Mouse (Mus musculus): ENCODE results near the gene Tubd1.
A peak's percentile ranks its signal among the peaks of the same experiment; 100 is the strongest.
"Not testable (repeated sequence)": the region's sequence is repeated elsewhere in the genome, so short reads cannot be mapped to it uniquely, and the experiment has no call there.

Tubd1 gene

DNA sequence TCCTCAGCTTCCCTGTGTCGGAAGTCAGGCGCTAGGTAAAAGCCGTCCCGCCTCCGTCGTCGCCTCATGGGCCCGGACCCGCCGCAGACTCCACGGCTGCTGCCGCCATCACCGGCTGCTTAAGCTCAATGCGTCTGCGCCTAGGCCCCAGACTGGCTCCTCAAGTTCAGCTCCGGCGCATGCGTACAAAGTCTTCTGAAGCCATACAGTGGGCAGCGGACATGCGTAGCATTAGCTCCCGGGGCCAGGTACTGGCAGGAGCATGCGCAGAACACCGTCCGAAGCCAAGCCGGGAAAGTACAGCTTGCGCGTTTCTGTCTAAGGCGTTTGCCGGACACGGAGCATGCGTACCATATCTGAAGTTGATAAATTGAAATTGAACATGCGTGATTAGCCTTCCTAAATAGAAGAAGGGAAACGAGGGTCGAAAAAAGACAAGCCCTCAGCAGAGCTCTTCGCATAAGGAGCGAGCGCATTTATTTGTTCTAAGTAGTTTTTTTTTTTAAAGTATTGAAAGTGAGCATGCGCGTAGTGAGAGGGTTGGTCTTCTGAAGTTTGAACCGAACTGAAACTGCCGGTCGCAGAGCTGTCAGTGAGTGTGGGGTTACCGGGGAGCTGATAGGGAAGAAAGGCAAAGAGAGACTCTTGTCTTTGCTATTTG lies at the start of gene Tubd1, which contains the start of gene Rps6kb1:
Tubd1 (plus strand) TSS at position 353 of the 661 bp plus-strand sequence.
Rps6kb1 (minus strand) TSS at position 167 of the 661 bp plus-strand sequence.
- DNase-seq (ENCODE audit: low read depth) = peak; percentile 99

GRCm38 (mm10) chr11:86497356-86497755 lies 47.4 kb upstream of the Tubd1 start:
- no peak for DNase-seq (ENCODE audit: low read depth)

- DNase-seq (ENCODE audit: low read depth) = no peak
Measured at GRCm38 (mm10) chr11:86497908-86498307, 46.9 kb upstream of the Tubd1 start.

- no peak for DNase-seq (ENCODE audit: low read depth)
Measured at GRCm38 (mm10) chr11:86500795-86501194, 44.0 kb upstream of the Tubd1 start.

DNA sequence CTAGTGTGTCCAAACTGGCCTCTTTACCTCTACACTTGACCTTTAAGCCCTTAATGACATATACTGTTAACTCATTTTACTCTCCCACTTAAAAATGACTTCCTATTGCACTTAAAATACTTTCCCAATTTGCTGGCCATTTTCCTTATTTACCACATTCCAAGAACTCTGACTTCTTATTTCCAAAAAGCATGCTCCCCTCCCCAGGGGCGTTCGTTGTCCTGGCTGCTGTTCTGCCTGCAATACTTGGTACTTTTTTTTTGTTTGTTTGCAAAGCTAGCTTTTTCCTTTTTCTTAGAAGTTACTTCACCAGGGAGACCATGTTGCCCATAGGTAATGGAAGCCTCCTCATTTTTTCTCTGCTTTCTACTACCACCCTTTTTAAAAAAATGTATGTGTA lies 41.7 kb upstream of the Tubd1 start:
- no peak for DNase-seq (ENCODE audit: low read depth)

- no peak for DNase-seq (ENCODE audit: low read depth)
Measured at GRCm38 (mm10) chr11:86507334-86507733, 37.5 kb upstream of the Tubd1 start.

- DNase-seq (ENCODE audit: low read depth) = no peak
Measured at GRCm38 (mm10) chr11:86507991-86508390, 36.8 kb upstream of the Tubd1 start.

- no peak for DNase-seq (ENCODE audit: low read depth)
Measured at GRCm38 (mm10) chr11:86516620-86517019, 28.2 kb upstream of the Tubd1 start.

- DNase-seq (ENCODE audit: low read depth) = no peak
Measured at GRCm38 (mm10) chr11:86517229-86517628, 27.6 kb upstream of the Tubd1 start.

- DNase-seq (ENCODE audit: low read depth) = no peak
Measured at GRCm38 (mm10) chr11:86519751-86520150, 25.0 kb upstream of the Tubd1 start.

- DNase-seq (ENCODE audit: low read depth) = no peak
Measured at GRCm38 (mm10) chr11:86527528-86527927, 17.3 kb upstream of the Tubd1 start.

GRCm38 (mm10) chr11:86532834-86533233 lies 12.0 kb upstream of the Tubd1 start:
- peak; percentile 31 for DNase-seq (ENCODE audit: low read depth)

DNA sequence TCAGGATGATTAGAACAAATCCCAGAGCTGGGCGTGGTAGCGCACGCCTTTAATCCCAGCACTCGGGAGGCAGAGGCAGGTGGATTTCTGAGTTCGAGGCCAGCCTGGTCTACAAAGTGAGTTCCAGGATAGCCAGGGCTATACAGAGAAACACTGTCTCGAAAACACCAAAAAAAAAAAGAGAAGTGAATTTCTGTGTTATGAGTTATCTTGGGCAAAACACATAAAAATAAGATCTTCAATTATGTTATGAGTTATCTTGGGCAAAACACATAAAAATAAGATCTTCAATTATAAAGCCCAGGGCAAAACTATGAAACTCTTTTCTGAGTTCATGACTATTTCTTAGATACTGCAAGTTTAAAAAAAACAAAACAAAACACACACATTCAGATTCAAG lies 11.5 kb upstream of the Tubd1 start:
- DNase-seq (ENCODE audit: low read depth) = not testable (repeated sequence)

DNA sequence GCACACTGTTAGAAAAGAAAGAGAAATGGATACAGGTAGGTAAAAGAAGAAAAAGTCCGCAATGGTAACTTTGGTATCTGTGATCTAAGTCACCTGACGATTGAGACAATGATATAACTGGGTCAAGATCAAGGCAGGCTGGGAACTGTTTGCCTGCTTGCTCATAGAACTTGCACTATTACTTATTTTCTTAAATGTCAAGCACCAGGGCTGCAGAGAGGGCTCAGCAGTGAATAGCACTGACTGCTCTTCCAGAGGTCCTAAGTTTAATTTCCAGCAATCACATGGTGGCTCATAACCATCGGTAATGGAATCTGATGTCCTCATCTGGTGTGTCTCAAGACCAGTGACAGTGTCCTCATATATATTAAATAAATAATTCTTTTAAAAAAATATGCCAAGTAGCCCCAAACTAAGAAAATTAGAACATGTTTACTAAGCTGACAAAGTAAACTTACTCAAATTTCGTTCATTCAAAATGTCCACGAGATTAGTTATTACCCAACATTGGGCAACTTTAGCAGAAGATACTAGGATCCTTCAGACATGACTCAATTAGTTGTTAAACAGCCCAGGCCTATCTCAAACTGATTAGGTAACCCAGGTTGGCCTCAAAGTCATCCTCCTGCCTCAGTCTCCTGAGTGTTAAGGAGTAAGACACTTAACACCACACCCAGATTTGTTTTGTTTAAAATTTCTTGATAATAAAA lies 10.4 kb upstream of the Tubd1 start:
- DNase-seq (ENCODE audit: low read depth) = no peak

- DNase-seq (ENCODE audit: low read depth) = no peak
Measured at GRCm38 (mm10) chr11:86538786-86539185, 6.0 kb upstream of the Tubd1 start.

DNA sequence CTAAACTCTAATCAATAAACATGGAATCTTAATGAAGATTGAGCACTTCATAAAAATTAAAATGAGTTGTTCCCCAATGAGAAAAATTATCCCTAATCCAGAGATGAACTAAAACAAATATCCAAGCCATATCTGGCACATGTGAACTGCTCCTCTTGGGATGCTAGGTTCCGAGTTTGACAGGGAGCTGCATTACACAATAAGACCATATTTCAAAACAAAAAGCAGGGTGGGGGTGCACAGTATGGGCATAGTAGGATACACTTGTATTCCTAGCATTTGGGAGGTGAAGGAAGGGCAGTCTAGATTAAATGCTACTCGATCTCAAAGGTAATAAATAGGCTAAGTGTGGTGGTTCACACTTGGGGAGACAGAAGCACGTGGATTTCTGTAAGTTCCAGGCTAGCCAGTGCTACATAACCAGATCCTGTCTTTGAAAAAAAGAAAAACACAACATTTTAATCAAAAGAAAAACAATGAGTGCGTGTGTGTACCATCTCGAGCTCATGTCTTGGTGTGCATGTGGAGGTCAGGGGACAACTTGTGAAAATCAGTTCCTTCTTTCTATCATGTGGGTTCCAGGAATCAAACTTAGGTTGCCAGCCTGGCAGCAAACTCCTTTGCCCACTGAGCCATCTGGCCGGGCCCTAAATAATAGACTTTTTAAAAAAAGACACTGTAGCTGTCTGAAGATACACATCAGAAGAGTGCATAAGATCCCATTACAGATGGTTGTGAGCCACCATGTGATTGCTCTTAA lies 4.9 kb upstream of the Tubd1 start:
- no peak for DNase-seq (ENCODE audit: low read depth)

- DNase-seq (ENCODE audit: low read depth) = no peak
Measured at GRCm38 (mm10) chr11:86540476-86540845, 4.3 kb upstream of the Tubd1 start.

- no peak for DNase-seq (ENCODE audit: low read depth)
Measured at GRCm38 (mm10) chr11:86542851-86543250, 1.9 kb upstream of the Tubd1 start.

DNA sequence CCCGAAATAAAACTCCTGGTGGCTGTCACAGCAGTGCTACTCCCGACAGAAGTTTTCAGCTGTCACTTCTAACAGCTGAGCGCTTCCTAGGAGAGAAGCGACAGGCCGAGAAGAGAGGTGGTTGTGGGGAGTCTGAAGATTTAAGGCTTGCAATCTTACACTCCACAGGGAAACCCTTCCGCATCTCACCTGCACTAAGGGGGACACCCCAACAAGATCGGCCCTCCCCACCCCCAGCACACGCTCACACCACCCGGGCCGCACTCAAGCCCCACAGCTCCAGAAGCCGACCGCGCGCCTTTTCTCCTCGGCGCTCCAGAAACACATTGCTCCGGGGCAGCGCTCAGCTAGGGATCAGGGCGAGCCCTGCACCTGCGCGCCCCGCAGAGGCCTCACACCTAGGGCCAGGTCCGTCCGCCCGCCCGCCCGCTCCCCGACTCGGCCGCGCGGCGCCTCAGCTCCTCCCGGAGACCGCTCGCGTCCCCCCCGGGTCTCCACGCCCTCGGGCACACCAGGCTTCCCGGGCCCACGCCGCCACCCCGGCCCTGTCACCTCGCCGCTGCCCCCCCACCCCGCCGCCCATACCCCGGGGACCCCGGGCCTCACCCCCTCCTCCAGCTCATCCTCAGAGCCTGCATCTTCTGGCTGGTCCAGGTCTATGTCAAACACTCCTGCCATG lies 692 bp upstream of the Tubd1 start:
- DNase-seq (ENCODE audit: low read depth) = peak; percentile 9

- DNase-seq (ENCODE audit: low read depth) = no peak
Measured at GRCm38 (mm10) chr11:86545556-86545955, 765 bp downstream of the Tubd1 start.

DNA sequence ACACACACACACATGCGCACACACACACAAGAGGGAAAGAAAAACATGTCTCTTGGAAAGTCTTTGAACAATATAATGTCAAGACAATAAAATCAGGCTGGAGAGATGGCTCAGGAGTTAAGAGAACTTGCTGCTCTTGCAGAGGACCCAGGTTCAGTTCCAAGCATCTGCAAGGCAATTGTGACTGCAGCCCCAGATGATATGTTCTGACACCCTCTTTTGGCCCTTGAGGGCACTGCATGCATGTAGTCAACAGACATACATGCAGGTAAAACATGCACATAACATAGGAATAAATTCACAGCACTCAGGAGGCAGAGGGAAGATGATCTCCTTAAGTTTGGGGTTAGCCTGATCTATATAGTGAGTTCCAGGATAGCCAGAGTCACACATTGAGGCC lies 2.6 kb downstream of the Tubd1 start:
- DNase-seq (ENCODE audit: low read depth) = no peak

- DNase-seq (ENCODE audit: low read depth) = no peak
Measured at GRCm38 (mm10) chr11:86553525-86553924, 8.7 kb downstream of the Tubd1 start.

Data from c-Kit-positive CD71-negative TER-119-negative erythroid progenitor cells, embryonic 14.5 days (primary cell).